Mouse (Mus musculus): Measurements from ENCODE around the gene Plscr3.
A peak's percentile ranks its signal among the peaks of the same experiment; 100 is the strongest.

- TF ChIP-seq POLR2A (IDR thresholded peaks at IDR 0.05; ENCODE audit: low read depth, low read length) (peak; percentile 56), CTCF (conservative IDR thresholded peaks at IDR 0.05; ENCODE audit: insufficient read depth, insufficient read length, low read depth, low read length) (peak; percentile 29; the same call in 1 of the 2 replicates)
These were observed 34.9 kb downstream of the Plscr3 start, which contains the start of gene Kctd11 for GRCm38 (mm10) chr11:69880853-69881603.
